Mouse (Mus musculus) ZHBTc4 (cell line): ENCODE measurements around the gene Zfp831.

Experiments
- DNase-seq: peaks from one replicate; pipeline ENCODE4 v3.0.0-alpha.2; 2011; ENCODE audit warnings: low read depth, low spot score

Gene Zfp831

DNA sequence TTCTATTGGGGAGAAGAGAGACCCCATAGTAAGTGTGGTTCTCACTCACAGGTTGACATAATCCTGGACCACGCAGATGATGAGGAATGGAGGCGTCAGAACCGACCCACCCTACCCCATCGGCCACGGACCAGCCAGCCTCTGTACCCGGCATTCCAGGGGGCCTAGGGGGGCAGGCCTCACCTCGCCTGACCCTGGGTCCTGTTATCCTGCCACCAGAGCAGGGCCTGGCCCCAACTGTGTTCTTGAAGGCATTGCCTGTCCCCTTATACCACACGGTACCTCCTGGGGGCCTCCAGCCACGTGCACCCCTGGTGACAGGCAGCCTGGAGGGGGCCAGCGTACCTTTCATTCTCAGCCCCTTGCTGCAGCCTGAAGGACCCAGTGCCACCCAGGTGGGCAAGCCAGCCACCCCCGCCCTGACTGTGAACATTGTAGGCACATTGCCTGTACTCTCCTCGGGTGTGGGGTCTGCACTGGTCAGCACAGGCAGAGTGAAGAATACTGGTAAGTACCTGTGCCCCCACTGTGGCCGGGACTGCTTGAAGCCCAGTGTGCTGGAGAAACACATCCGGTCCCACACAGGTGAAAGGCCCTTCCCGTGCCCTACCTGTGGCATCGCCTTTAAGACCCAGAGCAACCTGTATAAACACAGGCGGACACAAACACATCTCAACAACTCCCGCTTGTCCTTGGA lies at the start of gene Zfp831:
Gene Zfp831 (plus strand): TSS at position 87 of the 697 bp plus-strand sequence.
- no peak for DNase-seq

DNA sequence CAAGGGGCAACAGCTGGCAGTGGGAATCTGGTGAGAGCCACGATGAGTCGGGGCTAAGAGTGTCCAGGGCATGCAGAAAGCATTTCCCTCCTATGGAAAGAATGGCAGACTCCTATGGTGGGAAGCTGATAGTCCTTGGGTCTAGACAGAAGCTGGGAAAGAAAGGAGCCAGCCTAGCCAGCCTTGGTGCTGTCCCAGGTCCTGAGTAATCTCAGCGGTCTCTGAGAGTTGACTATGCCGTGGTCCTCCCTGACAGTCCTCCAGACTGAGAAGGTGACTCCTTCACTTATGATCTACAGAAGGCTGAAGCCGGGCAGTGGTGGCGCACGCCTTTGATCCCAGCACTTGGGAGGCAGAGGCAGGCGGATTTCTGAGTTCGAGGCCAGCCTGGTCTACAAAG lies 48.4 kb upstream of the Zfp831 start:
- DNase-seq, result peak; percentile 42

GRCm38 (mm10) chr2:174595611-174596010 lies 47.7 kb upstream of the Zfp831 start:
- DNase-seq, result no peak

- no peak for DNase-seq
Observed at GRCm38 (mm10) chr2:174596457-174596856, 46.9 kb upstream of the Zfp831 start.

GRCm38 (mm10) chr2:174598451-174598850 lies 44.9 kb upstream of the Zfp831 start:
- DNase-seq, result peak; percentile 31

GRCm38 (mm10) chr2:174599071-174599635 lies 44.2 kb upstream of the Zfp831 start:
- no peak for DNase-seq

DNA sequence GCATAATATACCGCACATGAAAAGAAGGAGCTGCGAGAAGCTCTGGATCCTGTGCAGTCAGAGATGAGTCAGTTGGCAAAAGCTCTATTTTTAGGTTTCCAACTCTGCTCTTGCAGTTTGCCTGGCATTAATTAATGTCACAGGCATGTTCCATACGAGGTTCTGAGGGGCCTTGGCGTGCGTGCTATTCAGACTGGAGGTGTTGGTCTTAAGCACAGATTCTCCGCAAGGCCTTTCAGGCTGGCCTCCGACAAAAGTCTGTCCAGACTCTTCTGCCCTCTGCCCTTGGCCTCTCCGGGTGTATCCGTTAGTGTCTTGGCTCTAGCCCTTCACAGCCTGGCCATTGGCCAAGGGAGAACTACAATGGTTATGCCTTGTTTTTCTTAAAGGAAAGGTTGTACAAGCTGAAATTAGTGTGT lies 43.5 kb upstream of the Zfp831 start:
- DNase-seq, result no peak

- DNase-seq, result no peak
Observed at GRCm38 (mm10) chr2:174601938-174602685, 41.2 kb upstream of the Zfp831 start.

DNA sequence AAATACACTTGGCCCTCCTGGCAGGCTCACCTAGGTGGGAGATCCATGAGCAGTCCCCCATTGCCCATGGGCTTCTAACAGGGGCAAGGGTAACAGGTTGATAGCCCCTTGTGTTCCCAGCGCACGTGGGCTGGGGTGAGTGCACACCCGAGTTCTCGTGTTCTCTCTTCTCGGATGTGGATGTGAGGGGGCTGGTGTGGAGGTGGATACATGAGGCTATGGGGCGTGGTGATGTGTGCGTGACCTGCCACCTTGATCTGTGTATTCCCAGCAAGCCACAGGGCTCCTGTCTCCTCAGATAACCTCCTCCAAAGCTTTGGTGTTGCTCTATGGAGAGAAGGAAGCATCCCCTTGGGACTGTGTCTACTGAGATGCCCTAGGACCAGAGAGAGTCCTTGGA lies 40.0 kb upstream of the Zfp831 start:
- DNase-seq, result no peak

- DNase-seq, result no peak
Observed at GRCm38 (mm10) chr2:174605020-174605419, 38.3 kb upstream of the Zfp831 start.

GRCm38 (mm10) chr2:174605442-174606087 lies 37.8 kb upstream of the Zfp831 start:
- no peak for DNase-seq

DNA sequence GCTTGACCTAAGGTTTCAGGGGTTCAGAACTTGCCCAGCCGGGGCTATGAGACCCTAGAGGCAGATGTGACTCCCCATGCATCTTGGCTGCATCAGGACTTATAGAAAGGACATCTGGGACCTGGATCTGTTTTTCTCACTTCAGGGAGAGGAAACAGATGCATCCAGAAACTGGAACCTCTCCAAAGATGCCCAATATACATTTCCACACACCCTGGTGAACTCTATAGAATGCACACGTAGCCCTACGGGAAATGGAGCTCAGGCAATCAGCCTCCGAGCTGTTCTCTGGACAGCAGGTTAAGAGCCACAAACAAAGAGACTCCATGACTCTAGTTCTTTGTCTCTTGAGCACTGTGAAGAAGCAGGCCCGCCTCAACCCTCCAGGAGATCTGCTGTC lies 37.0 kb upstream of the Zfp831 start:
- no peak for DNase-seq

- no peak for DNase-seq
Observed at GRCm38 (mm10) chr2:174609892-174610291, 33.4 kb upstream of the Zfp831 start.

DNA sequence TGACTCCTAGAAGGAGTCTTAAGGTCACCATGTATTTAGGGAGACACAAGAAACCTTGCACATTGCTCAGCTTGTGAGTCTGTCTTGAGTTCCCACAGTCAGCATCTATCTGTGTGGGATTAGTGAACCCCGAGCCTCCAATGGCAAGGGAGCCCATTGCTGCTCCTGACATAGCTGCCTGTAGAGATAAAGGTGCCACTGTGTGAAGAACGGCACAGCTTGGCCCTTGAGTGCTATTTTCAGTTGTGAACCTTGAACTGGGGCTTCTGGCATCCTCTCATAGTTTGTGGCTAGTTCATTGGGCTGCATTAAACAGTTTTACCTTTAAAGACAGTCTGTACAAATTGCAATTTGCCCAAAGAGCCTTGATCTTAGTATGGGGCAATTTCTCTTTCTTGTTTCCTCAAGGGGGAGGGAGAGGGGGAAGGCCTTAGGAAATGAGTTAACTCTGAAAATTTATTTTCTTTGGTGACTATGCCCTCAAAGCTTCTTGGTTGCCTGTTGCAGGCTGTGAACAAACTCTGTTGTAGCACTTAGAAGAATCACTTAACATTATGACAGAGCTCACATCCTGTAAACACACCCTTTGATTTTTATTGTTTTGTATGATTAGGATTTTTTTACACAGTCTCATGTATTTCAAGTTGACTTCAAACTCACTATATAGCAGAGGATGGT lies 30.8 kb upstream of the Zfp831 start:
- DNase-seq, result no peak

DNA sequence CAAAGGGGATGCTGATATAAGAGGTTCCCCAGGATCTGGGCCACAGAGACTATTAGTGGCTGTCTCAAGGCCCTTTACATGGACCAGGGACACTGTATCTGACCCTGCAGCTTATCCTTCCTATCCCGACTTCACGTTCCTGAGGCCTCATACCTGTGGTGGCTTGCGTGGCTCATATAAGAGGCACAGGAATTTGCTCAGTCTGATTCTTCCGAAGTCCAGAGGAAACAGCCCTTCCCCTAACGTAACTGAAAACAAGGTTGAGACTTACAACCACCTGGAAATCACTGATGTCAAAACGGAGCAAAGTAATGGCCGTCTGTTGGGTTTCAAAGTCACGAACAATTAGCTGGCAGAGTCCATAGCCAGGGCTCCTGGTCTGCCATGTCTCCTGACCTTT lies 30.1 kb upstream of the Zfp831 start:
- no peak for DNase-seq

DNA sequence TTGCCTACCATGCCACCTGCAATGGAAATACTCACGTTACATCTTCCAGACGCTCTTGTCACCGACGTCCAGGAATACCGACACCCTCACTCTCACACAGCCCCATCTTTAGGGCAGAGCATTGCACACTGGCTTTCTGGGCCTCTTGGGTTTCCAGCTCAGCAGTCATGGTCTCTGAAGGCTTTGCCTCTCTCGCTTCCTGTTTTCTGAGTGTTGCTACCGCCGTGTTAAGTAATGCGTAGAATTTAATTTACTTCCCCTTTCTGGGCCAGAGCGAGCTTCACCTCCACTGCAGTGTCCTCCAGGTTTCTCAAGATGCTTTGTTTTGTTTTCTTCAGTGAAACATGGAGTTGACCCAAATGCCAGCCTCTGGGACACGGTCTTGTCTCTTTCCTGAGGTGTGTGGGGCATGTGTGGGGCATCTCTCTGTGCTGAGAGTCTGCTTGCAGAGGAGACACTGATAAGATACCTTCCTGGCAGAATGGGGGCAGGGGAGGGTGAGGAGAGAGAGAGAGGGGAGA lies 29.4 kb upstream of the Zfp831 start:
- no peak for DNase-seq

DNA sequence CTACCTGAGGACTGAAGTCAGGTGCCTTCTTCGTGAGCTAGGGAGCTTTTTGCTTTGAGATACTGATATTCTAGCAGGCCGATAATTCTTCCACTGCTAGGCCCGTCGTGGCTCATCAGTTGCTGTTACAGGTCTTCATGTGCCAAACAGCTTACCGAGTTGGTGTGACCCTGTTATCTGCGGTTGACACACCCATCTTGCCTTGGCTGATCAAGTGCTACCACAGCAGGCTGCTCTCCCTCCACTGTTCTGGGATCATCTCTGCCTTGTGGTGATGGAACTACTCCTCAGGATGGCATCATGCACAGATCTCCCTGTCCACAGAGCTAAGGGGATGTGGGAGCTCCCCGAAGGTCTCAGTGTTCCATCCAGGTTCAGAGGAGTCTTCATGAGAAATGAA lies 21.5 kb upstream of the Zfp831 start:
- no peak for DNase-seq

DNA sequence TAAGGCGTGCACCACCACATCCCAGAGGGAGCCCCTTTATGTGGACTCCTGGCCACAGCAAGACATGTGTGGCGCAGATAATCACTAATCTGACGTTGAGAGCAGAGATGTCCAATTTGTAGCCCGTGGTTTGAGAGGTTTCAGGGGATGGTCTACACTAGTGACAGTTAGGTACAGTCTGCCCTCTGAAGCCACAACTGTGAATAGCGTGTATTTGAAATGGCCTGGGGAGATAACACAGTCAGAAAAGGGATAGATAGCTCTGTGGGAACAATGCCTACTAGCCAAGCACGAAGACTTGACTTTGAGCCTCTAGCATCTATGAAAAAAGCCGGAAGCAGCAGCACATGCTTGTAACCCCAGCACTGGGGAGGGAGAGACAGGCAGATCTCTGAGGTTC lies 18.9 kb upstream of the Zfp831 start:
- no peak for DNase-seq

- DNase-seq, result no peak
Observed at GRCm38 (mm10) chr2:174627021-174627420, 16.3 kb upstream of the Zfp831 start.

- no peak for DNase-seq
Observed at GRCm38 (mm10) chr2:174629299-174629850, 14.0 kb upstream of the Zfp831 start.

GRCm38 (mm10) chr2:174636750-174637149 lies 6.6 kb upstream of the Zfp831 start:
- no peak for DNase-seq
